Mouse (Mus musculus) liver, postnatal 0 days (tissue): Measurements from ENCODE around the gene Sorcs2. TPM values are rescaled to one million over a fixed set of nuclear protein-coding genes. Genes with fewer than 3 reads are reported as not detected.

ENCODE experiments used
- ATAC-seq: fragments of 200-750 bp; cut with Nextera tagmentation; 2 replicates; pipeline ENCODE4 v1.8.0; 2017; ENCODE audit warnings: mild to moderate bottlenecking, moderate library complexity
- DNase-seq: peaks from one replicate; pipeline ENCODE4 v3.0.0-alpha.2; 2016
- H3K27ac ChIP-seq: fragments of 300-500 bp; sonication (generic); 2 replicates; pipeline ENCODE4 v1.5.1; 2014; ENCODE audit warnings: antibody characterized with exemption, moderate library complexity, mild to moderate bottlenecking, low read depth
- H3K27me3 ChIP-seq: fragments of 300-500 bp; sonication (generic); 2 replicates; pipeline ENCODE4 v1.6.1; 2014; ENCODE audit warnings: low read length, control low read depth, mixed read lengths; ENCODE audit not compliant: insufficient read depth
- H3K36me3 ChIP-seq: fragments of 300-500 bp; sonication (generic); replicated peaks from 2 replicates; pipeline ENCODE4 v1.6.1; 2014; ENCODE audit warnings: mild to moderate bottlenecking, control low read depth, low read length, moderate library complexity, mixed read lengths; ENCODE audit not compliant: insufficient read depth
- H3K4me1 ChIP-seq: fragments of 300-500 bp; sonication (generic); 2 replicates; pipeline ENCODE4 v1.6.1; 2014; ENCODE audit warnings: antibody characterized with exemption, mild to moderate bottlenecking, control low read depth; ENCODE audit not compliant: insufficient read depth
- H3K4me2 ChIP-seq: fragments of 300-500 bp; sonication (generic); 2 replicates; pipeline ENCODE4 v1.6.1; 2014; ENCODE audit warnings: low read depth, mild to moderate bottlenecking, low read length, moderate library complexity, mixed read lengths
- H3K4me3 ChIP-seq: fragments of 300-500 bp; sonication (generic); 2 replicates; pipeline ENCODE4 v1.5.1; 2014; ENCODE audit warnings: low read depth, low read length
- H3K9ac ChIP-seq: fragments of 300-500 bp; sonication (generic); replicated peaks from 2 replicates; pipeline ENCODE4 v1.6.1; 2014; ENCODE audit warnings: mild to moderate bottlenecking, moderate library complexity
- H3K9me3 ChIP-seq: fragments of 300-500 bp; sonication (generic); 2 replicates; pipeline ENCODE4 v1.6.1; 2016; ENCODE audit warnings: mild to moderate bottlenecking, control low read depth, low read length, mixed read lengths
- CTCF ChIP-seq: sonication (generic); IDR thresholded peaks from 2 replicates; pipeline ENCODE4 v1.5.1; 2016; ENCODE audit warnings: antibody characterized with exemption, low read depth
- EP300 ChIP-seq: IDR thresholded peaks from 2 replicates; pipeline ENCODE4 v1.6.1; 2016; ENCODE audit warnings: antibody characterized with exemption, low read depth, mild to moderate bottlenecking
- WGBS: fragments of 180-500 bp; shearing (Covaris S2); extraction: QIAGEN DNeasy Blood & Tissue Kit; methylation state at CpG from one replicate; pipeline ENCODE4 v1.1.7; 2014; ENCODE audit not compliant: insufficient replicate concordance; 5-methylcytosine and 5-hydroxymethylcytosine counted together
- polyA plus RNA-seq: library from polyadenylated mRNA; unstranded; fragments of >200 nt; fragmentation: Nextera tagmentation; extraction: Ambion mirVana; gene quantifications from 2 replicates; pipeline ENCODE4 v1.2.1, GENCODE M21; 2015

Sorcs2 gene
- polyA plus RNA-seq, 1 experiment from 2014 or later, result 0.33 TPM

DNA sequence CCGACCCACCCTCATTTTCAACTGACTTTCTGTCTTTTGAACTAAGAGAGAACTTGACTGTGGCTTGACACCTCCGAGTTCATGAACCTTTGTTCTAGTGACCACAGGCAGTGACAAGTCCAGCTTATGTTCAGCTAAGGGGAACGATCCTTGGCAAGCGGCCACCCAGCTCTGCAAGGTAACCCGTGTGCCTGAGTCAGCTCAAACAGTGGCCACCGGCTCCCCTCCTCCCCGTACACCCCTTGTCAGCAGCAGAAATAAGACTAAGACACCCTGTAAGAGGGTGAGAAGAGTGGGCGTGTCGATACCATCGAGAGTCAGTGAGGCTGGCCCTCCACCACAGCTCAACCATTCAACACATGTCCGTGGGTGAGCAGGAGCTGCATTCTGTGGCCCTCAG is 221.5 kb downstream of the Sorcs2 start:
- peak; percentile 94 for ATAC-seq
- H3K36me3 ChIP-seq, result no peaks in the 10 kb centered on the region
- no peaks in the 10 kb centered on the region for H3K4me1 ChIP-seq
- H3K9me3 ChIP-seq, result no peaks in the 10 kb centered on the region
- WGBS, result 63% methylated on average over 11 of the region's 11 CpGs
- no peak overlapping the region for H3K4me3 ChIP-seq
- peak; percentile 82 for DNase-seq
- TF ChIP-seq EP300 (no peak), CTCF (no peak)
- no peaks in the 10 kb centered on the region for H3K27me3 ChIP-seq
- no peak overlapping the region for H3K4me2 ChIP-seq
- H3K9ac ChIP-seq, result no peak overlapping the region
- H3K27ac ChIP-seq, result peak overlapping the region; percentile 84

DNA sequence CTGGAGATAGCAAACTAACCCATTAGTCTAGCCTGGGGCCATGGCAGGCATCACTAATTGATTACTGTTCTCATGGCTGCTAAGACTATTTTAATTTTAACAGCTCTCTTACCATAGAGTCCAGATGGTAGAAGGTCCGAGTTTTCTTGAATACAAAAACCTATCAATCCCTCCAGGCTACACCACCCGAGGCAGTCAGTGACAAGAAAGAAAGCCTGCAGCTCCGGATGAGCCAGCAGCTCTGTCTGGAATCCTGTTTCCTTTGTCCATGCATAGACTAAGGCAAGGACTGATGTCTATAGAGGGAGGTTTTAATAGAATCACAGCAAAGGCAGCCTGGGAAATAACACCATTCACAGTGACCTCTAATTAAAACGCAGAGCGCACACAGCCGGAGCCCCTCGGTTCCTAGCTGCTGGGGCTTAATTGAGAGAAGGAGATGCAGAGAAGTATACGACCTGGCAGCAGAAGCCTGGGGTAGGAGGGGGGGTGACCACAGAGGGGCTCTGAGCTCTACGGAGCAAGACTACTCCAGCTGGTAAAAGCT is 223.3 kb downstream of the Sorcs2 start:
- DNase-seq (no peak), ATAC-seq (no peak)
- H3K4me2 ChIP-seq, result no peak overlapping the region
- H3K36me3 ChIP-seq, result no peaks in the 10 kb centered on the region
- no peak overlapping the region for H3K9ac ChIP-seq
- H3K4me3 ChIP-seq, result no peak overlapping the region
- no peaks in the 10 kb centered on the region for H3K4me1 ChIP-seq
- H3K27ac ChIP-seq, result no peak overlapping the region
- TF ChIP-seq EP300 (no peak), CTCF (no peak)
- no peaks in the 10 kb centered on the region for H3K27me3 ChIP-seq
- H3K9me3 ChIP-seq, result no peaks in the 10 kb centered on the region
- whole genome bisulfite sequencing, result 66% methylated on average over 9 of the region's 9 CpGs

DNA sequence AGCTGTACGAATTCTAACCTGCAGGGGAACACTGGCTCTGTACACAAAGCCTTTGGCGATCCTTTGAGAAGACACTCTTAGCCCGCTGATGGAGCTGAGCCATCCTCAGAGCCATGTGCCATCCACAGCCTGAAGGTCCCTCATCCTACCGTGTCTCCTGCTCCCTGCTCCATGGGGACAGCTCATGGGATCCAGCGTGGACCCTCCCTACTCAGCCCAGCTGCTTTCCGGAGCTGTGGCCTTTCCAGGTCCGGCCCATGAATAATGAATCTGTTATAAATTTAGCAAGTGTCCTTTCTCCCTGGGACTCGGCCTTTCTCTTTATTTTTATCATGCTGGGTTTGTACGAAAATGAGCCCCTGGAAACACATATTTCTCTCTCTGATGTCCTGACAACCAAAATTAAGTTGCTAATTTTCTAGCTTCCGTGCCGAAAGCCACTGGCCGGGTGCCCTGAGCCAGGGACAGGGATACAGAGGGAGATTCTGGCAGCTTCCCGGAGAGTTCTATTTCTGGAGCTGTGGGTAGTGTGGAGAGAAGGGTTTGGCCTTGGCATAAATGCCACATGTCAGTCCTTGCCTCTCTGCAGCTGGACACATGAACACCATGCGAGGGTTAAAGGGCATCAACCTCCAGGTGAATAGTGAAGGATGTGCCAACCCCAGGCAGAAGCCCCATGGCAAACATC is 228.8 kb downstream of the Sorcs2 start:
- H3K4me1 ChIP-seq, result no peaks in the 10 kb centered on the region
- H3K36me3 ChIP-seq, result no peaks in the 10 kb centered on the region
- ATAC-seq (no peak), DNase-seq (no peak)
- WGBS, result 76% methylated on average over 14 of the region's 14 CpGs
- H3K9ac ChIP-seq, result no peak overlapping the region
- TF ChIP-seq EP300 (no peak), CTCF (no peak)
- H3K27me3 ChIP-seq, result no peaks in the 10 kb centered on the region
- no peak overlapping the region for H3K27ac ChIP-seq
- H3K9me3 ChIP-seq, result no peaks in the 10 kb centered on the region
- H3K4me3 ChIP-seq, result no peak overlapping the region
- H3K4me2 ChIP-seq, result no peak overlapping the region

DNA sequence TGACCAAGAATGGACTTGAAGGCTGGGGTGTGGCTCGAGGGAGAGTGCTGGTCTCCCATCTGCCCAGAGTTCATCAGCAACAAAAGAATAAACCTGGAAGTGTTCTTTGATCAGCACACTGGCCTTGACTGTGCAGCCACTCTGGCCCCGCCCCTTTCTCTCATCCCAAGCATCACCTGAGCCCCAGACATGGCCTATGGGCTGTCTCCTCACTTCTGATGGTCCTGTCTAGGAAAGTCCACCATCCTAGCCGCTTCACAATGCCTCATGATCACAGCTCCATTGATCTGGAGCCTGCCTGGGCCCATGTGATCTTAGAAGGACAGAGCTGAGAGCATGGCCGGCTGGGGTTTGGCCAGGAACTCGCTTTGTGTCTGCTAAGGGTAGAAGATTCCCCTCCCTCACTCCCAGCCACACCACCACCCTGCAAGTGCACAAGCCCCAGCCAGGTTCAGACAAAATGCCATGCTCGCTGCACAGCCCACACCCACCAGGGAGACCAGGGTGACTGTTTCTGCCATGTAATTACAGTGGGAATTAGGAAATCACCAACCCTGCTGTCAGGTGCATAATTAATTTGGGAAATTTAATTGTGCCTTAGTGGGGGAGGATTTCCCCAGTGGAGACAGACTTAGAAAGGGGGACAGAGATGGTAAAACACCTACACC is 231.5 kb downstream of the Sorcs2 start:
- no peak for ATAC-seq
- Histone ChIP-seq H3K27ac (no peak overlapping the region), H3K27me3 (no peaks in the 10 kb centered on the region), H3K9me3 (no peaks in the 10 kb centered on the region), H3K4me1 (no peaks in the 10 kb centered on the region), H3K4me2 (no peak overlapping the region), H3K36me3 (no peaks in the 10 kb centered on the region), H3K4me3 (no peak overlapping the region), H3K9ac (no peak overlapping the region)
- TF ChIP-seq EP300, result no peak
- no peak for TF ChIP-seq CTCF
- DNase-seq, result no peak
- WGBS, result 65% methylated on average over 6 of the region's 6 CpGs

DNA sequence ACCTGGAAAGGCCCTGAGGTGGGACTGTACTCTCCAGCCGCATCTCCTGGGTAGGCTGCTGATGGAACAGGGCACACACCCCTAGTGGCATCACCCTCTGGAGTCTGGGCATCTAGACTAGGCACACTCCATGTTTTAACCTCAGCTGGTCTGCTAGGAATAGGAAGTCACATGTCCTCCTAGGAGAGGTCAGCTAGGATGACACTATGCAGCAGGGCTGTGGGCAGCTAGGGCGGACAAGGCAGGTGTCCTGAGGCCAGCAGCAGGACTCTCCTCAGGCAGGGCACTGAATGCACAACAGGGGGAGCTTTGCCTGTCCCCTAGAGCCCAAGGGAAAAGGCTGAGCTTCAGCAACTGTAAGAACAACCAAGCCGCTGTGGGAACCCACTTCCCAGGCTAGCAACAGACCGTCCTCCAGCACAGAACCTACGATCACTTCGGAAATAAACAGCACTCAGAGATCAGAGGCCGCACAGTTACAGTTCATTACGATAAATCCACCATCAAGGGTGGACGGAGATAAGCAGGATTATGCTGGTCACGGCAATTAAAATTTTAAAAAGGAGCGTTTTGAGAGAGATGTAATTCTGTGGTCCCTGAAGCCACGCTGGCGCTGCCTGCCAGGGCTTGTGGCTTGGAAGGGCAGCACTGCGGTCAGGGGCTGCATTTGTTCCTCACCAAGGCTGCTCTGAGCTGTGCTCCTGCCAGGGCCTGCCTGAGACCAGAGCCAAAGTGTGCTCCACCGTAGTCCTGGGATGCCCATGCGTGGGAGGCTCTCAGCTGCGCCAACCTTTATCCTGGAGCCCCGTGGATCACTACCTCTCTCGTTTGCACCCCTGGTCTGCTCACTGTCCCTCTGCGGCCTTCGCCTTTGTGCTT is 232.3 kb downstream of the Sorcs2 start:
- Histone ChIP-seq H3K4me3 (no peak overlapping the region), H3K27ac (no peak overlapping the region), H3K4me2 (no peak overlapping the region), H3K9ac (no peak overlapping the region), H3K4me1 (no peaks in the 10 kb centered on the region), H3K36me3 (no peaks in the 10 kb centered on the region), H3K9me3 (no peaks in the 10 kb centered on the region), H3K27me3 (no peaks in the 10 kb centered on the region)
- TF ChIP-seq CTCF (no peak), EP300 (no peak)
- ATAC-seq (no peak), DNase-seq (no peak)
- WGBS, result 78% methylated on average over 21 of the region's 21 CpGs

DNA sequence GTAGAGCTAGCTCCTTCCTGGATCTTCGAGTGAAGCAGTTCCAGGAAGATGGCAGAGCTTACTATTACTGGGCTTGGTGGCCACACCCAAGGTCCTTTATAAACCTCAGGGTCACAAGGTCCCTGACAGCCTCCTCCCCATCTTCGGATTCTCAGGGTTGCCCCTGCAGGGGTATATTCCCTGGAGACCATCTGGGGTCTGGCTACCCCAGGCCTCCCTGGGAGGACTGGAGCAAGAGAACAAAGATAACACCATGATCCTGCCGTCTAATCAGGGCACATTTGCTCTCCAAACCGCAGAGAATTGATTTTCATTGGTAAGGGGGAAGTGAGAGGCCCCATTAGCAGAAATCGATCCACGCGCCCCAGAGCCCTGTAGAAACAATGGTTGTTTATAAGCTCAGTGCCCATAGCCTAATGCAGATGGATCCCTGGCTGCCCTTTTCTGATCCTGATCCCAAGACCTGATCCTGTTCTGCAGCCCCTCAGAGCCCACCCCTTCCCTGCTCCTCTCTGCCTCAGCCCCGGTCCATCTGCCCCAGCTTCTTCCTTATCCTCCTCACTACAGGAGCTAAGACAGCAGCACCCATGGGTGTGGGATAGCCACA is 243.0 kb downstream of the Sorcs2 start:
- no peak overlapping the region for H3K4me2 ChIP-seq
- WGBS, result 53% methylated on average over 8 of the region's 8 CpGs
- no peak for ATAC-seq
- H3K4me3 ChIP-seq, result no peak overlapping the region
- DNase-seq, result no peak
- no peak overlapping the region for H3K9ac ChIP-seq
- H3K9me3 ChIP-seq, result no peaks in the 10 kb centered on the region
- no peaks in the 10 kb centered on the region for H3K36me3 ChIP-seq
- no peak for TF ChIP-seq CTCF
- no peak for TF ChIP-seq EP300
- H3K27ac ChIP-seq, result no peak overlapping the region
- no peaks in the 10 kb centered on the region for H3K27me3 ChIP-seq
- no peaks in the 10 kb centered on the region; the same call in 1 of the 2 replicates for H3K4me1 ChIP-seq
